Mouse (Mus musculus) intestine, embryonic 16.5 days (tissue): Measurements from ENCODE around the gene Trib2. TPM values are rescaled to one million over a fixed set of nuclear protein-coding genes. Genes with fewer than 3 reads are reported as not detected.

Source experiments
- ATAC-seq: fragments of 200-750 bp; cut with Nextera tagmentation; 2 replicates; pipeline ENCODE4 v1.8.0; 2017; ENCODE audit warnings: moderate TSS enrichment, moderate library complexity
- H3K27ac ChIP-seq: fragments of 300-500 bp; sonication (generic); 2 replicates; pipeline ENCODE4 v1.5.1; 2014; ENCODE audit warnings: mild to moderate bottlenecking, low read length
- H3K27me3 ChIP-seq: fragments of 300-500 bp; sonication (generic); replicated peaks from 2 replicates; pipeline ENCODE4 v1.6.1; 2014; ENCODE audit warnings: low read length, control low read depth, mixed read lengths; ENCODE audit not compliant: control insufficient read depth, insufficient read depth
- H3K36me3 ChIP-seq: fragments of 300-500 bp; sonication (generic); 2 replicates; pipeline ENCODE4 v1.6.1; 2014; ENCODE audit warnings: low read length, control low read depth; ENCODE audit not compliant: control insufficient read depth, insufficient read depth
- H3K4me1 ChIP-seq: fragments of 300-500 bp; sonication (generic); 2 replicates; pipeline ENCODE4 v1.6.1; 2014; ENCODE audit warnings: low read length, control low read depth, mixed read lengths; ENCODE audit not compliant: control insufficient read depth, insufficient read depth
- H3K4me2 ChIP-seq: fragments of 300-500 bp; sonication (generic); 2 replicates; pipeline ENCODE4 v1.6.1; 2014; ENCODE audit warnings: low read depth, low read length, control low read depth
- H3K4me3 ChIP-seq: fragments of 300-500 bp; sonication (generic); 2 replicates; pipeline ENCODE4 v1.5.1; 2014; ENCODE audit warnings: mild to moderate bottlenecking, low read length
- H3K9ac ChIP-seq: fragments of 300-500 bp; sonication (generic); 2 replicates; pipeline ENCODE4 v1.6.1; 2014; ENCODE audit warnings: low read depth, low read length
- H3K9me3 ChIP-seq: fragments of 300-500 bp; sonication (generic); 2 replicates; pipeline ENCODE4 v1.6.1; 2016; ENCODE audit warnings: low read length, control low read depth; ENCODE audit not compliant: control insufficient read depth
- WGBS: fragments of 180-500 bp; shearing (Covaris S2); extraction: QIAGEN DNeasy Blood & Tissue Kit; methylation state at CpG from one replicate; pipeline ENCODE4 v1.1.7; 2014; 5-methylcytosine and 5-hydroxymethylcytosine counted together
- polyA plus RNA-seq: library from polyadenylated mRNA; unstranded; fragments of >200 nt; fragmentation: Nextera tagmentation; extraction: Ambion mirVana; gene quantifications from 2 replicates; pipeline ENCODE4 v1.2.1, GENCODE M21; 2015

Trib2 gene
- polyA plus RNA-seq, 1 experiment from 2014 or later, result 17.7 TPM

DNA sequence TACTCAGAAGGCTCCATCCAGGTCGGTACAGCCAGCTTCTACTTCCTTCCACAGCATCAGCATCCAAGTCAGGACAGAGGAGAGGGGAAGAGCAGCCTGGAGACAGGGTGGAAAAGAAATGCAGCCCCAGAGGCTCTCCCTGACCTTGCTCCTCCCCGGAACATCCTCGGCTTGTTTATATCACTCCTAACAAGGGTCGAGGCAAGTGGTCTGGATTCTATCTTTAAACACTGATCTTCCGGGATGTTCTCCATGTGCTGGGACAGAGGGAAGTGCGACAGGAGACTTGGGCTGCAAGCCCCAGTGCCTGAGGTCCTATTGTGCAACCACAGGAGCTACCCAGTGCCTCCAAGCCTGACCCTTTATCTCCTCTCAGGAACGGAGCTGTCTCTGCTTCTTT, 18.7 kb downstream of the Trib2 start:
- Histone ChIP-seq H3K9ac (no peak overlapping the region), H3K27ac (peak overlapping the region; percentile 54), H3K27me3 (no peaks in the 10 kb centered on the region), H3K4me2 (no peak overlapping the region), H3K4me3 (no peak overlapping the region), H3K4me1 (no peaks in the 10 kb centered on the region), H3K36me3 (no peaks in the 10 kb centered on the region; the same call in 1 of the 2 replicates), H3K9me3 (no peaks in the 10 kb centered on the region)
- peak; percentile 65 for ATAC-seq
- 41% methylated on average over 7 of the region's 7 CpGs for WGBS

DNA sequence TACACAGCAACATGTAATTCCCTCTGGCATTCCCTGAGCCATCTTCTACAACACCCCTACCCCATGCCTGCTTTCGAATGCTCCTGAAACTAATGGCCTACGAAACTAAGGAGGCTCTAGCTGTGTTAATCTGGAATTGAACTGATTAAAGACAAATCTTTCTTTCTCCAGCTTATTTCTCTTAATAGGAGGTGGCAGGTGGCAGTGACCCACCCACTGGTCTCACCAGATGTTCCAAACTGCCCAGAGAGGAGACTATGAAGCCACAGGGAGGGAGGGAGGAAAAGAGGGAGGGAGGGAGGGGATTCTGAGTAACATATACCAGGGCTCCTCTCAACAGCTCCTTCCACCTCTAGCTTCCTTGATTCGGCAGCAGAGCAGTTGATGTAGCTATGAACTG, 20.8 kb downstream of the Trib2 start:
- Histone ChIP-seq H3K27ac (no peak overlapping the region), H3K9ac (no peak overlapping the region), H3K4me2 (no peak overlapping the region), H3K4me3 (no peak overlapping the region), H3K27me3 (no peaks in the 10 kb centered on the region), H3K36me3 (peaks cover 3% of the 10 kb centered on the region; the same call in 1 of the 2 replicates), H3K9me3 (no peaks in the 10 kb centered on the region), H3K4me1 (no peaks in the 10 kb centered on the region)
- 75% methylated on average over 3 of the region's 3 CpGs for WGBS
- no peak for ATAC-seq

DNA sequence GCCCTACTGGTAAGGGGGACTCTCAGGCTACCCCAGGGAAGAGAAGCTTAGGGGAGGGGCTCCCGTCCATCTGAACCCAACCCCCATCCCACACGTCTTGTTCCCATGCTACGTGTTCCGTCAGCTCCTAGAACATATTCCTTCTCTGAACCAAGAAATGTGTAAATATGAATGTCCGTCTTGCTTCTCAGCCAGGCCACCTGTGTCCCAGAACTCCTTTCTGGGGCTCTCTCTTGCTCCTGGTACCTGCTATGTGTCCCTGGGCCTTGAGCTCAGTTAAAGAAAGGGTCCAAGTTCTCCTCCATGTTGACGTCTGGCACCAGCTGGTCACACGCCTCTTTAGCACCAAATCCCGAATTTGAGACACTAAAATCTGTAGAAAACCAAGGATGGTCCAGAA, 23.4 kb downstream of the Trib2 start:
- WGBS, result 90% methylated on average over 8 of the region's 8 CpGs
- Histone ChIP-seq H3K9ac (no peak overlapping the region), H3K4me3 (no peak overlapping the region), H3K27ac (no peak overlapping the region), H3K9me3 (no peaks in the 10 kb centered on the region), H3K4me2 (no peak overlapping the region), H3K27me3 (no peaks in the 10 kb centered on the region), H3K36me3 (peaks cover 3% of the 10 kb centered on the region; the same call in 1 of the 2 replicates), H3K4me1 (no peaks in the 10 kb centered on the region)
- no peak for ATAC-seq

DNA sequence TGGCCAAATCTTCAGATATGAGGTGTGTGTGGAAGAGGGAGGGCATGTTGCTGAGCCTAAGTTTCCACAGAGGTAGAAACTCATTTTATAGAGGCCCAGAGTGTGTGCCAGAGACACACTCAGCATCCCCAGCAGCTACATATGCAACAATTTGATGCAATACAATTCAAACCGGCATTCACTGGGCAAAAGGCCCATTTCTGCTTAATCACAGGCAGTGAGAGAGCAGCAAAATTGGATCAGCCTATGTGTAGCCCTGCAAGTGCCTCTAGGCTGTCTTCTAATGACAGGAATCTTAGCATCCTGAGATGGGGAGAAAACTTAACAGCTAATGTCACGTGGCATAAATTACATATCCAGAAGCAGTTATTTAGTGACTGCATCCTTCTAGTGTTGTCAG, 26.5 kb downstream of the Trib2 start:
- Histone ChIP-seq H3K9me3 (no peaks in the 10 kb centered on the region), H3K9ac (no peak overlapping the region), H3K27me3 (no peaks in the 10 kb centered on the region), H3K4me1 (no peaks in the 10 kb centered on the region), H3K4me2 (no peak overlapping the region), H3K4me3 (no peak overlapping the region), H3K36me3 (peaks cover 3% of the 10 kb centered on the region; the same call in 1 of the 2 replicates), H3K27ac (no peak overlapping the region)
- 91% methylated on average over 2 of the region's 2 CpGs for WGBS
- no peak for ATAC-seq

DNA sequence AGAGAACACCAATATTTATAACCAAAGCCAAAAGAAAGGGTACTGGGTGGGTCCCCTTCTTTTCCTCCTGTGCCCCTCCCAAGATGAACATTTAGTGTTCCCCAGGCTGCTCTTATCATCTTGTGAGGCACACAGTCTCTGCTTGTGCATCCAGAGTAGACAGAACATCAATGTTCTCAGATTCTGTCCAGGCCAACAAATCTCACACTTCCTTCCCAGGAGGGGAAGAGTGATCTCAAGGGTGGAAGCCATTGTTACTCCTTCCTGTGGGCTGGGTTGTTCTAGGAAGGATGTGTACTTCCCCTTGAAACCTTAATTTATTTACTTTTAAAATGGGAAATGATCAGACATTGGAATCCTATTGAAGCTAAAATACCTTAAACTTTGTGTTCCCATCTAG, 39.7 kb downstream of the Trib2 start:
- H3K27me3 ChIP-seq, result no peaks in the 10 kb centered on the region
- no peak overlapping the region for H3K4me3 ChIP-seq
- no peaks in the 10 kb centered on the region for H3K36me3 ChIP-seq
- no peak overlapping the region for H3K4me2 ChIP-seq
- ATAC-seq, result no peak
- H3K9ac ChIP-seq, result no peak overlapping the region
- H3K27ac ChIP-seq, result no peak overlapping the region
- no peaks in the 10 kb centered on the region for H3K4me1 ChIP-seq
- H3K9me3 ChIP-seq, result no peaks in the 10 kb centered on the region

DNA sequence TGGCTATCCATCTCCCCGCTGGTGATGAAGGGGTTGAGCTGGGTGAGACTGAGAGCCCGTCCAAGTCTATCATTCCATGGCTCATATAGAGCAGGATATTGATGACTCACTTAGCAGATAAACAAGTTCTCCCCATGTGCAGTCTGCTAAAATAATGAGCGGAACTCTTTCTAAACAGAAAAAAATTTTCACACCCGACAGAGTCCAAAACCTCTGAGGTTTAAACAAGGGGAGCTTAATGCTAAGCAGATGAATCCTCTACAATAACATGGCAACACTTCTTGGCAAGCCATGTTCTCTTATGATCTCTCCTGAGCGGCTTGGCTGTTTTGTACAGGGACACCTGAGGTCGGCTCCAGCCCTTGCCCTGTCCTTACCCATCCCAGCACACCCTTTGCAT, 45.0 kb downstream of the Trib2 start:
- no peak for ATAC-seq

DNA sequence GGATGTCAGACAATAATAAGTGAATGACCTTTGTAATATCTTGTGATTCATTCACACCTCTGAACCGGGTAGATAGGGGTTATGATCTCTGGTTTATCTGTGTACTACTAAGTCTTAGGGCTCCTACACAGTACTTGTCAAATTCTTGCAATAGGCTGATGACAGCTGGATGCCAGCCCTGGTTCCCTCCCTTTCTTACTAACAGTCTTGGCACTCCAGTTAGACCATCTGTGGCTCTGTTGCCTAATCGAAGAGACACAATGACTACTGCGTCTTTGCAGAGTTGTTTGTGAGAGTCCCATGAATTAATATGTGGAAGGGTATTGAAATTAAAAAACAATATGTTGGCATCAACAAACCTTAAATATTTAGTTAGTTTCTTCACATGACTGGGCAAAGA, 48.2 kb downstream of the Trib2 start:
- no peak for ATAC-seq

More for the DNA sequence above, 45.0 kb downstream of the Trib2 start:
- no peaks in the 10 kb centered on the region for H3K27me3 ChIP-seq
- H3K9me3 ChIP-seq, result no peaks in the 10 kb centered on the region
- 60% methylated on average over 6 of the region's 6 CpGs for WGBS
- no peaks in the 10 kb centered on the region for H3K36me3 ChIP-seq
- no peak overlapping the region for H3K9ac ChIP-seq
- H3K4me2 ChIP-seq, result no peak overlapping the region
- no peak overlapping the region for H3K27ac ChIP-seq
- no peak overlapping the region for H3K4me3 ChIP-seq
- no peaks in the 10 kb centered on the region for H3K4me1 ChIP-seq

DNA sequence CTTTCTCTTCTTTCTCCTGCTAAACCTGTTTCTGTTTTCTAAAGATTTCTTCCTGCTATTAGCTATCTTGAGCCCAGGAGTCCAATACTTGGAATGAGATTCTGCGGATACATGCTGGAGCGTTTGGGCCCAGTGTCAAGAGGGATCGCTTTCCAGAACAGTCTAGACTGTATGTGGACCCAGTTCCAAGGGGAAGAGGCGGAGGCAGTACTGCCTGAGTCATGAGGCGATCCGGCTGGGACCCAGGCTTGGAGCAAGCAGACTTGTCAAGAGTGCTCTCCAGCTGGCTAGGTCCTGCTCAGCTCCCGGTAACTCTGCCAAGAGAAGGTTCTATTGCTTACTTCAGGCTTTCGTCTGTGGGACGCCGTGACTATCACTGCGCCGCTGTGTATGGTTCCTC, 50.7 kb downstream of the Trib2 start:
- Histone ChIP-seq H3K27me3 (no peaks in the 10 kb centered on the region), H3K9me3 (no peaks in the 10 kb centered on the region), H3K9ac (no peak overlapping the region), H3K4me1 (no peaks in the 10 kb centered on the region), H3K4me3 (no peak overlapping the region), H3K4me2 (no peak overlapping the region), H3K27ac (no peak overlapping the region), H3K36me3 (no peaks in the 10 kb centered on the region)
- 79% methylated on average over 12 of the region's 12 CpGs for WGBS
- ATAC-seq, result peak; percentile 56; the same call in 1 of the 2 replicates

More for the DNA sequence above, 48.2 kb downstream of the Trib2 start:
- Histone ChIP-seq H3K9ac (no peak overlapping the region), H3K4me3 (no peak overlapping the region), H3K27ac (no peak overlapping the region), H3K9me3 (no peaks in the 10 kb centered on the region), H3K36me3 (no peaks in the 10 kb centered on the region), H3K27me3 (no peaks in the 10 kb centered on the region), H3K4me1 (no peaks in the 10 kb centered on the region), H3K4me2 (no peak overlapping the region)
- WGBS, result 84% methylated on average over 3 of the region's 3 CpGs

DNA sequence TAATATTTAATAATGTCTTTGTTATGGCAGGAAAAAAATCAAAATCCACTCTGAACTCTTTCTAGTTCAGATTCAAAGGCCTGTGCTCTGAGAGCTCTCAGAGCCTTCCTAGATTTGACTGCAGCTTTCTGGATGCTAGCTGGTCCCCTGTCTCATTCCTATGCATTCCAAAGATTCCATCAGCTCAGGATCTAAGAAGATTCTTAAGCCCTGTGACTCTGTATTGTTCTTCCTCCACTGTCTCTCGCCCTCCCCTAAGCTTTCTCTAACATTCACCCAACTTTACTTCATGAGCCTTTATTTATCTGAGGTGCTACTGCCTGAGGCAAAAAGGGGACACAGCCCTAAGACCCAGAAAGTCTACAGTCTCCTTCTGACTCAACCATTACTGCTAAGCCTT, 51.5 kb downstream of the Trib2 start:
- no peaks in the 10 kb centered on the region for H3K9me3 ChIP-seq
- H3K27ac ChIP-seq, result no peak overlapping the region
- no peaks in the 10 kb centered on the region for H3K4me1 ChIP-seq
- no peaks in the 10 kb centered on the region for H3K27me3 ChIP-seq
- H3K4me2 ChIP-seq, result no peak overlapping the region
- 38% methylated on average over 1 of the region's 1 CpGs for WGBS
- H3K36me3 ChIP-seq, result no peaks in the 10 kb centered on the region
- no peak overlapping the region for H3K4me3 ChIP-seq
- no peak for ATAC-seq
- no peak overlapping the region for H3K9ac ChIP-seq

DNA sequence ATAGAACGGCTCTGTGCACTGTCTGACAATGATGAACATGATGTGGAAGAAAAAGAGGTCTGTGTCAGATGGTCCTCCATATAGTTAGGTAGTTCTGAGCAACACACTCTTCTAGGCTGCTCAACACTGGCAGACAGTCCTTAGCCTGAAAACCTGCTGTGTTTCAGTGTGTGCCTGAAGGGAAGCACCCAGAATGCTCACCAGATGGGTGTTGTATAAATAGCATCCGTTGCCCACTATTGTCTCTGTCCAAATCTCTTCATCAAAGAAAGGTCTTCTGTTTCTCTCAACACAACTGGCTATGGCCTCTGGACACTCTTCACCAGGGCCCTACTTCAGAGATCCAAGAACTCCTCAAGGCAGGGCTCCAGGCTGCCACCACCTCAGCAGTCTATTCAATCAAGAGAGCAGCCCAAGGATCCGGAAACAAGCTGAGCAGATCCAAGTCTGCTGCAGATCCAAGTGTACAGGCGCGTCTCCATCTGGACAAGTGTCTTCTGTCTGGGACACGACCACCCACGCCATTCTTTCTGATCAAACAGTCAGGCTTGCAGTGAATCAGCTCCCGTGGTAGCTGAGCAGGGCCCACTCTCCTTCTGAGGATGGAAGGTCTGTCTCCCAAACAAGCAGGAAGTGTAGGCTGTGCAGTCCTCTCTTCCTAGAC, 55.1 kb downstream of the Trib2 start:
- WGBS, result 85% methylated on average over 8 of the region's 8 CpGs
- H3K36me3 ChIP-seq, result no peaks in the 10 kb centered on the region
- H3K4me2 ChIP-seq, result no peak overlapping the region

More for the DNA sequence above, 55.1 kb downstream of the Trib2 start:
- Histone ChIP-seq H3K9me3 (no peaks in the 10 kb centered on the region; the same call in 1 of the 2 replicates), H3K4me3 (no peak overlapping the region), H3K27ac (no peak overlapping the region), H3K4me1 (no peaks in the 10 kb centered on the region), H3K9ac (no peak overlapping the region), H3K27me3 (no peaks in the 10 kb centered on the region)
- ATAC-seq, result no peak
